ENCODE assay signal across 8 mouse cellular contexts in the genomic region with DNA sequence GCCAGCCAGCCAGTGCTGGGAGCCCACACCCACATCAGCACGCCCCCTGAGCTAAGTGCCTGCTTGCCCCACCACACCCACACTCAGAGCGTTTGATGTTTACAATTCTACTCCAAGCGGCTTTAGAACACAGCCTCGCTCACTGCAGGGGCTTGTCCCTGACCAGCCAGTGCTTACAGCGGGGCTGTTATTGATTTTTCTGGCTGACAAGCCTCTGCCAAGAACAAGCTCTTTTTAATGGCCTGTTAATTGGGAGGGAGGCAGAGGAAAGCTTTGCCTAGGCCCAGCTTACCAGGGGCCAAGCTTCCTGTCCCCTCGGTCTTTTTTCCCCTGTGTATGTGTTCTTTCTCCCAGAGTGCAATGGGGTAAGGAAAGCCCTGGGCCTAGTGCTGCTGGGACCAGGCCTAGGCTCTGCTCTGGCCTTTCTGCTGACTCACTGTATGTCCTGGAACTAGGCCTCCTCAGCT. TPM values are rescaled to one million over a fixed set of nuclear protein-coding genes. Genes with fewer than 3 reads are reported as not detected.
A peak's percentile ranks its signal among the peaks of the same experiment; 100 is the strongest.
DNase-seq lines count a peak whose midpoint lies in the region; ATAC-seq lines count a peak whose summit lies in the region.

No protein-coding gene starts in this region.

- no peak overlapping the region for H3K4me3 ChIP-seq in kidney, embryonic 14.5 days (ENCODE audit: low read length)
- H3K4me3 ChIP-seq in forebrain, embryonic 15.5 days = no peak overlapping the region
- peak overlapping the region; percentile 19 for H3K4me3 ChIP-seq in intestine, embryonic 15.5 days (replicated peaks)

- H3K27me3 ChIP-seq in kidney, embryonic 14.5 days (ENCODE audit: control insufficient read depth, insufficient read depth, low read length) = no peaks in the 10 kb centered on the region
- no peaks in the 10 kb centered on the region for H3K27me3 ChIP-seq in forebrain, embryonic 15.5 days
- no peaks in the 10 kb centered on the region for H3K27me3 ChIP-seq in intestine, embryonic 15.5 days (replicated peaks)

- no peak for DNase-seq in kidney, adult 9 months
- peak; percentile 84 for DNase-seq in adipocyte (ENCODE audit: low spot score)
- peak; percentile 90 for DNase-seq in lung, postnatal 25 days (ENCODE audit: low spot score)
- no peak for DNase-seq in natural killer cell, adult 2 months (ENCODE audit: low spot score in 2 of 2)
- DNase-seq in left cerebral cortex, postnatal 14 days (ENCODE audit: low spot score in 2 of 2) = no peak

- H3K4me1 ChIP-seq in kidney, embryonic 14.5 days (ENCODE audit: control insufficient read depth, insufficient read depth, low read length) = peaks cover 9% of the 10 kb centered on the region; the same call in 1 of the 2 replicates
- peaks cover 32% of the 10 kb centered on the region for H3K4me1 ChIP-seq in forebrain, embryonic 15.5 days
- H3K4me1 ChIP-seq in intestine, embryonic 15.5 days (replicated peaks) = peaks cover 29% of the 10 kb centered on the region

- intact Hi-C loops in left cerebral cortex, postnatal 14 days (cut with DNase I) = no loop called here

- no peaks in the 10 kb centered on the region for H3K9me3 ChIP-seq in kidney, embryonic 14.5 days (ENCODE audit: control insufficient read depth, low read length)
- no peaks in the 10 kb centered on the region for H3K9me3 ChIP-seq in forebrain, embryonic 15.5 days
- H3K9me3 ChIP-seq in intestine, embryonic 15.5 days = no peaks in the 10 kb centered on the region

- H3K27ac ChIP-seq in kidney, embryonic 14.5 days (ENCODE audit: low read depth, low read length) = 0 out of 2 replicates have a peak overlapping the region, but pooled peaks have one; percentile 51
- peak overlapping the region; percentile 53 for H3K27ac ChIP-seq in forebrain, embryonic 15.5 days (replicated peaks)
- H3K27ac ChIP-seq in intestine, embryonic 15.5 days = peak overlapping the region; percentile 70

- no peak for ATAC-seq in kidney, embryonic 14.5 days (ENCODE audit: low FRiP score, low TSS enrichment)
- peak; percentile 80 for ATAC-seq in forebrain, embryonic 15.5 days (replicated peaks)
- peak; percentile 74 for ATAC-seq in intestine, embryonic 15.5 days

- H3K4me2 ChIP-seq in kidney, embryonic 14.5 days (replicated peaks; ENCODE audit: low read depth, low read length) = peak overlapping the region; percentile 24
- H3K4me2 ChIP-seq in forebrain, embryonic 15.5 days (replicated peaks) = no peak overlapping the region
- H3K4me2 ChIP-seq in intestine, embryonic 15.5 days (replicated peaks) = peak overlapping the region; percentile 46

- no peaks in the 10 kb centered on the region for H3K36me3 ChIP-seq in kidney, embryonic 14.5 days (ENCODE audit: control insufficient read depth, insufficient read depth, low read length)
- H3K36me3 ChIP-seq in forebrain, embryonic 15.5 days = no peaks in the 10 kb centered on the region
- no peaks in the 10 kb centered on the region for H3K36me3 ChIP-seq in intestine, embryonic 15.5 days

- WGBS in kidney, embryonic 14.5 days = 23% methylated on average over 6 of the region's 6 CpGs
- 4% methylated on average over 6 of the region's 6 CpGs for WGBS in forebrain, embryonic 15.5 days
- 13% methylated on average over 6 of the region's 6 CpGs for WGBS in intestine, embryonic 15.5 days

- peak overlapping the region; percentile 18; the same call in 1 of the 2 replicates for H3K9ac ChIP-seq in kidney, embryonic 14.5 days (ENCODE audit: low read depth, low read length)
- no peak overlapping the region for H3K9ac ChIP-seq in forebrain, embryonic 15.5 days (replicated peaks)
- peak overlapping the region; percentile 32; the same call in 1 of the 2 replicates for H3K9ac ChIP-seq in intestine, embryonic 15.5 days

RNA-seq across cellular contexts. Expression of gene Hspb8, which starts 1.9 kb away (rescaled TPM):
- polyA plus RNA-seq in kidney, embryonic 14.5 days (2014; fragmentation: Nextera tagmentation; extraction: Ambion mirVana) = 2.4 and 3.0 TPM in 2 replicates
- 5.6 and 5.7 TPM in 2 replicates for polyA plus RNA-seq in forebrain, embryonic 15.5 days (2015; fragmentation: Nextera tagmentation; extraction: Ambion mirVana)
- 11.4 and 12.1 TPM in 2 replicates for polyA plus RNA-seq in intestine, embryonic 15.5 days (2015; fragmentation: Nextera tagmentation; extraction: Ambion mirVana)
- total RNA-seq in left cerebral cortex, postnatal 14 days (2021) = 1 to 10 TPM; 6.1 to 7.2 TPM

Comparison
In these comparisons a context has a peak if more than half of its experiments do, and no peak if none do; other contexts are left out.
1. DNase-seq: peak in adipocyte (single experiment) and lung, postnatal 25 days (single experiment); none in kidney, adult 9 months (single experiment), natural killer cell, adult 2 months (0 of 2) and left cerebral cortex, postnatal 14 days (0 of 2).
2. Peak in every context shown above with its lines, with median percentiles within 50 percentile points of each other: H3K27ac ChIP-seq.